Mouse (Mus musculus) Patski (cell line): Measurements from ENCODE around the gene Hrh2. TPM values are rescaled to one million over a fixed set of nuclear protein-coding genes. Genes with fewer than 3 reads are reported as not detected.

Experiments
- ATAC-seq: fragments of 100-300 bp; one replicate; pipeline ENCODE4 v1.8.0; 2021
- CTCF ChIA-PET: fragments of 350-600 bp; sonication (Branson Sonifier 250); formaldehyde crosslinking; loops from one replicate; lab custom pipeline; 2022; ENCODE audit warnings: inconsistent platforms; lab: Charles Lee
- POLR2A ChIA-PET: fragments of 350-600 bp; sonication (Branson Sonifier 250); formaldehyde crosslinking; loops from one replicate; lab custom pipeline; 2022; ENCODE audit warnings: antibody characterized with exemption, inconsistent platforms; lab: Charles Lee
- DNase-seq: peaks from one replicate; pipeline ENCODE4 v3.0.0-alpha.2; 2011; ENCODE audit warnings: low read depth, low spot score
- H3K27me3 ChIP-seq: fragments of 371-371 bp; one replicate; pipeline ENCODE4 v1.5.1; 2021
- CTCF ChIP-seq: fragments of 100-300 bp; IDR thresholded peaks from one replicate; pipeline ENCODE4 v1.5.1; 2021
- in situ Hi-C: fragments of 300-500 bp; cut with MboI; formaldehyde crosslinking; loops from 3 replicates; pipeline ENCODE4 v1.11.1; 2018; ENCODE audit warnings: low pct_unique_long_range_greater_than_20kb, mixed read lengths
- polyA plus RNA-seq: library from polyadenylated mRNA; unstranded; gene quantifications from one replicate; pipeline ENCODE4 v1.2.3, GENCODE M21; 2021

The Hrh2 gene
- polyA plus RNA-seq, 1 experiment from 2014 or later: not detected

DNA sequence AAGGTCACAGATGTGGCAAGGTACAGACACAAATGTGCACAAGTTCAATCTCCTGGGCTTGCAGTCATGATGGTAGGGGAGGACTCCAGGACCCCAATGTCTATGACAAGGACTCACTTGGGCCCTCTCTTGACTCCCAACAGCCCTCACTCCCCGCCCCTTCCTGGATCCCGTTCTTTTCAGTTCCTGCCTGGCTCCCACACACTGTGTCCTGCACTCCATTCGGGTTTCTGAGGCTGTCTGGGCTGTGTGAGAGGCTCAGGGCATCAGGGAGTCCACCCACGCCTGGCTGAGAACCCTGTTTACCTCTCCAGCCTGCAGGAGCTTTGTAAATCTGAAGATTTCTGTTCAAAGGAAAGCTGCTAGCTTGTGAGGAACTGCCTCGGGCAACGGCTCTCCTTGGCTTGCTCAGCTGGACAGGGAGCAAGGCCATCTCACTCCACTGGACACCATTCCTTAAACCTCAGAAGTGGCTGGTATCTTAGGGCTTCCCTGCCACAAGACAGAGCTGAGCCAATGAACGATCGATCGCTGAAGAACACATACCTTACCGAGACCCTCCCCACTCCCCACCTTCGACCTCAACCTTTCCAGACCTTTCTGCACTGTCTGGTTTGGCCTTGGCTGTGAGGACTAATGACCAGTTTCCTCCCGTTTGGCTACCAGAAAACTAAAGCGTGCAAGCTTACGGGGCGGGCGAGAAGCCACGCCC lies 90.4 kb downstream of the Hrh2 start:
- DNase-seq: no peak
- in situ Hi-C loops: no loop called here
- no peak for TF ChIP-seq CTCF
- peaks cover 11% of the 10 kb centered on the region for H3K27me3 ChIP-seq
- no peak for ATAC-seq
- ChIA-PET POLR2A (no interaction called here), CTCF (interaction anchor here (1.1 to 1.6 kb wide), 2 partner anchors 19 to 56 kb away, joined by 3 read pairs; no protein-coding TSS in a partner anchor)

DNA sequence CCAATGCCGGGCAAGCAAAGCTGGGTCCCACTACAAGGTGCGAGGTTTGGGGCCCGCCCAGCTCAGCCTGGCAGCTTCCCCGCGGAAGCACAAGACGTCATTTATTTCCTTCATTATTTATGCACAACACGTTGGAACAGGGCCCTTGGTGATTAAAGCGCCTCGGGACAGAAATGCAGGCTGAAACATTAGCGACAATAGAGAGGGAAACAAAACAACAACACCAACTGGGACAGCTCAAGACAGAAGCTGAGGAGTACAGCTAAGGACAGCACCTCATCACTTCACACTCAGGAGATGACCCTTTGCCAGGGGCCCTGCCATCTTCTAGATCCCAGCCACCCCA lies 90.9 kb downstream of the Hrh2 start:
- no peak for DNase-seq
- POLR2A ChIA-PET: no interaction called here
- peaks cover 11% of the 10 kb centered on the region for H3K27me3 ChIP-seq
- no peak for ATAC-seq
- in situ Hi-C loops: no loop called here
- no peak for TF ChIP-seq CTCF
- CTCF ChIA-PET: interaction anchor here (0.9 to 1.6 kb wide), 3 partner anchors 19 to 55 kb away, joined by 3 read pairs; no protein-coding TSS in a partner anchor

Other genes starting within 250 kb of the Hrh2 start
- 0.44 TPM for gene Drd1, start 136.4 kb upstream of the Hrh2 start, polyA plus RNA-seq
- gene Sfxn1, start 120.3 kb upstream of the Hrh2 start, polyA plus RNA-seq: 157 TPM
- 14.3 TPM for gene Cplx2, start 179.2 kb downstream of the Hrh2 start, polyA plus RNA-seq